Mouse (Mus musculus) spleen, postnatal 0 days (tissue): ENCODE data around the gene Krtap9-1. TPM values are rescaled to one million over a fixed set of nuclear protein-coding genes. Genes with fewer than 3 reads are reported as not detected.

ENCODE experiments used
- polyA plus RNA-seq: library from polyadenylated mRNA; unstranded; fragments of >200 nt; fragmentation: Nextera tagmentation; extraction: Ambion mirVana; gene quantifications from 2 replicates; pipeline ENCODE4 v1.2.1, GENCODE M21; 2015

Gene Krtap9-1
- polyA plus RNA-seq = not detected in 2 replicates

GRCm38 (mm10) chr11:99873089-99873488, at the start of gene Krtap9-1:
Gene Krtap9-1, plus strand, starts transcription at chr11:99873389.

GRCm38 (mm10) chr11:99837966-99838365, 35.2 kb upstream of the Krtap9-1 start, which contains the start of gene 2300003K06Rik:
Gene 2300003K06Rik, minus strand, starts transcription at chr11:99838066.

GRCm38 (mm10) chr11:99851508-99851907, 21.7 kb upstream of the Krtap9-1 start, which contains the start of gene Krtap4-16:
Gene Krtap4-16, minus strand, starts transcription at chr11:99851608.

GRCm38 (mm10) chr11:99857617-99858016, 15.6 kb upstream of the Krtap9-1 start, which contains the start of gene Gm11568:
Gene Gm11568, plus strand, starts transcription at chr11:99857917.

GRCm38 (mm10) chr11:99864176-99864575, 9.0 kb upstream of the Krtap9-1 start, which contains the start of gene Gm11559:
Gene Gm11559, plus strand, starts transcription at chr11:99864476.

GRCm38 (mm10) chr11:99878887-99879286, 5.7 kb downstream of the Krtap9-1 start, which contains the start of gene Gm11567:
Gene Gm11567, plus strand, starts transcription at chr11:99879187.

GRCm38 (mm10) chr11:99907620-99908019, 34.4 kb downstream of the Krtap9-1 start, which contains the start of gene Krtap31-1:
Gene Krtap31-1, plus strand, starts transcription at chr11:99907920.

GRCm38 (mm10) chr11:99914451-99914850, 41.3 kb downstream of the Krtap9-1 start, which contains the start of gene Gm11565:
Gene Gm11565, plus strand, starts transcription at chr11:99914751.

Other genes with a start within 250 kb of the Krtap9-1 start
- gene Krtap4-1, start 245.2 kb upstream of the Krtap9-1 start, polyA plus RNA-seq = not detected in 2 replicates
- gene Krtap4-2, start 238.3 kb upstream of the Krtap9-1 start, polyA plus RNA-seq = not detected in 2 replicates
- not detected in 2 replicates for gene Krtap4-7, start 229.3 kb upstream of the Krtap9-1 start, polyA plus RNA-seq
- not detected in 2 replicates for gene Gm11555, start 223.2 kb upstream of the Krtap9-1 start, polyA plus RNA-seq
- not detected in 2 replicates for gene Gm11563, start 214.4 kb upstream of the Krtap9-1 start, polyA plus RNA-seq
- not detected in 2 replicates for gene Krtap4-6, start 207.4 kb upstream of the Krtap9-1 start, polyA plus RNA-seq
- not detected in 2 replicates for gene Gm14190, start 182.6 kb upstream of the Krtap9-1 start, polyA plus RNA-seq
- not detected in 2 replicates for gene Gm14180, start 139.1 kb upstream of the Krtap9-1 start, polyA plus RNA-seq
- gene Gm11595, start 100.5 kb upstream of the Krtap9-1 start, polyA plus RNA-seq = not detected in 2 replicates
- not detected in 2 replicates for gene Krtap4-8, start 92.7 kb upstream of the Krtap9-1 start, polyA plus RNA-seq
- not detected in 2 replicates for gene Krtap4-9, start 88.2 kb upstream of the Krtap9-1 start, polyA plus RNA-seq
- not detected in 2 replicates for gene Gm11596, start 79.9 kb upstream of the Krtap9-1 start, polyA plus RNA-seq
- not detected in 2 replicates for gene Gm11569, start 74.5 kb upstream of the Krtap9-1 start, polyA plus RNA-seq
- not detected in 2 replicates for gene Gm11554, start 68.9 kb upstream of the Krtap9-1 start, polyA plus RNA-seq
- gene Krtap4-13, start 63.5 kb upstream of the Krtap9-1 start, polyA plus RNA-seq = not detected in 2 replicates
- not detected in 2 replicates for gene Gm11564, start 57.7 kb upstream of the Krtap9-1 start, polyA plus RNA-seq
- not detected in 2 replicates for gene 2300003K06Rik, start 35.3 kb upstream of the Krtap9-1 start, polyA plus RNA-seq
- gene Krtap4-16, start 21.8 kb upstream of the Krtap9-1 start, polyA plus RNA-seq = not detected in 2 replicates
- gene Gm11568, start 15.5 kb upstream of the Krtap9-1 start, polyA plus RNA-seq = not detected in 2 replicates
- not detected in 2 replicates for gene Gm11559, start 8.9 kb upstream of the Krtap9-1 start, polyA plus RNA-seq
- gene Gm11567, start 5.8 kb downstream of the Krtap9-1 start, polyA plus RNA-seq = not detected in 2 replicates
- not detected in 2 replicates for gene Krtap31-1, start 34.5 kb downstream of the Krtap9-1 start, polyA plus RNA-seq
- gene Gm11565, start 41.4 kb downstream of the Krtap9-1 start, polyA plus RNA-seq = not detected in 2 replicates
- gene Krtap31-2, start 62.9 kb downstream of the Krtap9-1 start, polyA plus RNA-seq = not detected in 2 replicates
- not detected in 2 replicates for gene Krtap9-5, start 75.1 kb downstream of the Krtap9-1 start, polyA plus RNA-seq
- gene Krtap29-1, start 105.7 kb downstream of the Krtap9-1 start, polyA plus RNA-seq = not detected in 2 replicates
- not detected in 2 replicates for gene Krtap16-1, start 113.2 kb downstream of the Krtap9-1 start, polyA plus RNA-seq
- gene Krtap17-1, start 120.6 kb downstream of the Krtap9-1 start, polyA plus RNA-seq = not detected in 2 replicates
- gene Krt33a, start 142.8 kb downstream of the Krtap9-1 start, polyA plus RNA-seq = not detected in 2 replicates
- gene Krt33b, start 156.5 kb downstream of the Krtap9-1 start, polyA plus RNA-seq = not detected in 2 replicates
- gene Krt34, start 168.2 kb downstream of the Krtap9-1 start, polyA plus RNA-seq = not detected in 2 replicates
- gene Krt31, start 177.2 kb downstream of the Krtap9-1 start, polyA plus RNA-seq = not detected in 2 replicates
- not detected in 2 replicates for gene Krt32, start 214.8 kb downstream of the Krtap9-1 start, polyA plus RNA-seq
- not detected in 2 replicates for gene Krt35, start 222.9 kb downstream of the Krtap9-1 start, polyA plus RNA-seq
- gene Krt36, start 232.2 kb downstream of the Krtap9-1 start, polyA plus RNA-seq = not detected in 2 replicates
- gene Krt13, start 248.2 kb downstream of the Krtap9-1 start, polyA plus RNA-seq = 0.12 and 0.38 TPM in 2 replicates